Mouse (Mus musculus) granulocyte monocyte progenitor cell, adult 5-6 weeks (primary cell): ENCODE measurements around the gene Cyp4f39. TPM values are rescaled to one million over a fixed set of nuclear protein-coding genes. Genes with fewer than 3 reads are reported as not detected.
"Not testable (repeated sequence)": the region's sequence is repeated elsewhere in the genome, so short reads cannot be mapped to it uniquely, and the experiment has no call there.

Experiments used
- ATAC-seq: replicated peaks from 2 replicates; pipeline ENCODE4 v1.8.0; 2016; ENCODE audit warnings: mild to moderate bottlenecking, moderate TSS enrichment, inconsistent platforms; ENCODE audit not compliant: poor library complexity, severe bottlenecking
- total RNA-seq, 2 experiments: library from RNA; stranded (forward) in 1 of 2; stranded (reverse) in 1 of 2; fragments of 200-712, 200-1000 nt in 1 of 2; fragments of >200 nt in 1 of 2; fragmentation: Nextera tagmentation in 1 of 2; gene quantifications; 2 replicates each; pipeline ENCODE4 v1.2.3; 2014 to 2017

Cyp4f39 gene
- total RNA-seq, 2 experiments from 2014 or later = 0.21 TPM; not detected in 1

- no peak for ATAC-seq
Measured at GRCm38 (mm10) chr17:32470795-32471194, 18.3 kb downstream of the Cyp4f39 start.

- ATAC-seq = no peak
Measured at GRCm38 (mm10) chr17:32472176-32472575, 19.7 kb downstream of the Cyp4f39 start.

- ATAC-seq = no peak
Measured at GRCm38 (mm10) chr17:32474954-32475560, 22.5 kb downstream of the Cyp4f39 start.

GRCm38 (mm10) chr17:32477204-32477603 lies 24.7 kb downstream of the Cyp4f39 start:
- ATAC-seq = no peak

- ATAC-seq = peak; percentile 57
Measured at GRCm38 (mm10) chr17:32478727-32479126, 26.2 kb downstream of the Cyp4f39 start.

- peak; percentile 71 for ATAC-seq
Measured at GRCm38 (mm10) chr17:32479554-32480506, 27.3 kb downstream of the Cyp4f39 start.

GRCm38 (mm10) chr17:32481766-32482165 lies 29.2 kb downstream of the Cyp4f39 start:
- no peak for ATAC-seq

- peak; percentile 52 for ATAC-seq
Measured at GRCm38 (mm10) chr17:32483200-32483599, 30.7 kb downstream of the Cyp4f39 start.

- ATAC-seq = peak; percentile 63
Measured at GRCm38 (mm10) chr17:32492349-32492980, 39.9 kb downstream of the Cyp4f39 start.

GRCm38 (mm10) chr17:32494601-32495000 lies 42.1 kb downstream of the Cyp4f39 start:
- peak; percentile 70 for ATAC-seq

GRCm38 (mm10) chr17:32500511-32500910 lies 48.0 kb downstream of the Cyp4f39 start:
- ATAC-seq = not testable (repeated sequence)

- no peak for ATAC-seq
Measured at GRCm38 (mm10) chr17:32501051-32501450, 48.5 kb downstream of the Cyp4f39 start.

- no peak for ATAC-seq
Measured at GRCm38 (mm10) chr17:32503111-32503510, 50.6 kb downstream of the Cyp4f39 start.

GRCm38 (mm10) chr17:32505851-32506728 lies 53.6 kb downstream of the Cyp4f39 start, which contains the start of gene Cyp4f17:
Gene Cyp4f17, plus strand, starts transcription at chr17:32506050.
- ATAC-seq = peak; percentile 64

GRCm38 (mm10) chr17:32506729-32507245 lies 54.3 kb downstream of the Cyp4f39 start:
- peak; percentile 16; the same call in 1 of the 2 replicates for ATAC-seq

- ATAC-seq = no peak
Measured at GRCm38 (mm10) chr17:32516126-32516525, 63.6 kb downstream of the Cyp4f39 start.

- ATAC-seq = no peak
Measured at GRCm38 (mm10) chr17:32521981-32522380, 69.5 kb downstream of the Cyp4f39 start.

- no peak for ATAC-seq
Measured at GRCm38 (mm10) chr17:32522386-32522785, 69.9 kb downstream of the Cyp4f39 start.

- peak; percentile 52 for ATAC-seq
Measured at GRCm38 (mm10) chr17:32522816-32523215, 70.3 kb downstream of the Cyp4f39 start.

GRCm38 (mm10) chr17:32523895-32524294 lies 71.4 kb downstream of the Cyp4f39 start:
- ATAC-seq = peak; percentile 70
